Mouse (Mus musculus) MEL (cell line): ENCODE results near the gene Dus2.

Experiments used
- MXI1 ChIP-seq: IDR thresholded peaks from 2 replicates; pipeline ENCODE4 v1.6.1; 2011; ENCODE audit warnings: mild to moderate bottlenecking, low read depth, low read length, improper control_type of control experiment
- MYC ChIP-seq: IDR thresholded peaks from 2 replicates; pipeline ENCODE4 v1.6.1; 2011; ENCODE audit warnings: low read depth, mild to moderate bottlenecking, low read length, improper control_type of control experiment, moderate library complexity

GRCm38 (mm10) chr8:105988546-105988945 is 2.6 kb upstream of the Dus2 start:
- no peak for TF ChIP-seq MYC
- no peak for TF ChIP-seq MXI1
